Mouse (Mus musculus) limb, embryonic 14.5 days (tissue): Measurements from ENCODE around the gene Phactr4. TPM values are rescaled to one million over a fixed set of nuclear protein-coding genes. Genes with fewer than 3 reads are reported as not detected.

ENCODE experiments used
- ATAC-seq: fragments of 200-750 bp; cut with Nextera tagmentation; 2 replicates; pipeline ENCODE4 v1.8.0; 2017; ENCODE audit warnings: low read depth, moderate number of reproducible peaks, moderate TSS enrichment; ENCODE audit not compliant: low FRiP score
- DNase-seq: peaks from one replicate; pipeline ENCODE4 v3.0.0-alpha.2; 2015; ENCODE audit warnings: low spot score
- H3K27ac ChIP-seq: fragments of 300-500 bp; sonication (generic); replicated peaks from 2 replicates; pipeline ENCODE4 v1.5.1; 2014; ENCODE audit warnings: low read depth, mild to moderate bottlenecking, low read length, moderate library complexity, mixed read lengths
- H3K27me3 ChIP-seq: fragments of 300-500 bp; sonication (generic); 2 replicates; pipeline ENCODE4 v1.6.1; 2014; ENCODE audit warnings: low read length, mixed read lengths; ENCODE audit not compliant: control insufficient read depth, insufficient read depth
- H3K36me3 ChIP-seq: fragments of 300-500 bp; sonication (generic); 2 replicates; pipeline ENCODE4 v1.6.1; 2014; ENCODE audit warnings: mild to moderate bottlenecking, low read length, moderate library complexity, mixed read lengths; ENCODE audit not compliant: control insufficient read depth, insufficient read depth
- H3K4me1 ChIP-seq: fragments of 300-500 bp; sonication (generic); 2 replicates; pipeline ENCODE4 v1.6.1; 2014; ENCODE audit warnings: antibody characterized with exemption, low read length, mixed read lengths; ENCODE audit not compliant: control insufficient read depth, insufficient read depth
- H3K4me2 ChIP-seq: fragments of 300-500 bp; sonication (generic); replicated peaks from 2 replicates; pipeline ENCODE4 v1.6.1; 2014; ENCODE audit warnings: low read depth, mild to moderate bottlenecking, low read length, moderate library complexity; ENCODE audit not compliant: severe bottlenecking
- H3K4me3 ChIP-seq: fragments of 300-500 bp; sonication (generic); replicated peaks from 2 replicates; pipeline ENCODE4 v1.5.1; 2014; ENCODE audit warnings: low read length
- H3K9ac ChIP-seq: fragments of 300-500 bp; sonication (generic); 2 replicates; pipeline ENCODE4 v1.6.1; 2014; ENCODE audit warnings: mild to moderate bottlenecking, low read depth, low read length, moderate library complexity; ENCODE audit not compliant: severe bottlenecking
- H3K9me3 ChIP-seq: fragments of 300-500 bp; sonication (generic); 2 replicates; pipeline ENCODE4 v1.6.1; 2016; ENCODE audit warnings: low read length; ENCODE audit not compliant: control insufficient read depth
- POLR2A ChIP-seq: fragments of 200-500 bp; IDR thresholded peaks from 2 replicates; pipeline ENCODE4 v1.8.0; 2012; ENCODE audit warnings: inconsistent platforms, mild to moderate bottlenecking, moderate library complexity, borderline replicate concordance; ENCODE audit not compliant: insufficient read depth, insufficient read length; ENCODE audit errors: extremely low read depth
- WGBS: fragments of 180-500 bp; shearing (Covaris S2); extraction: QIAGEN DNeasy Blood & Tissue Kit; methylation state at CpG from one replicate; pipeline ENCODE4 v1.1.7; 2014; 5-methylcytosine and 5-hydroxymethylcytosine counted together
- polyA plus RNA-seq, 2 experiments: library from polyadenylated mRNA; depleted of rRNA in 1 of 2; stranded (reverse) in 1 of 2; unstranded in 1 of 2; fragments of >200 nt; fragmentation: Nextera tagmentation in 1 of 2; extraction: Ambion mirVana in 1 of 2; gene quantifications; 2 replicates each; pipeline versions ENCODE4 v1.2.1 to v1.2.3; 2012 to 2014

Gene Phactr4
- polyA plus RNA-seq, 2 experiments = 23.6 to 26.9 TPM

- no peak overlapping the region for H3K9ac ChIP-seq
- H3K27ac ChIP-seq = no peak overlapping the region
- H3K4me3 ChIP-seq = no peak overlapping the region
- no peaks in the 10 kb centered on the region for H3K27me3 ChIP-seq
- WGBS = 85% methylated on average over 4 of the region's 4 CpGs
- H3K36me3 ChIP-seq = peaks cover 10% of the 10 kb centered on the region; the same call in 1 of the 2 replicates
- no peak for DNase-seq
- H3K4me2 ChIP-seq = no peak overlapping the region
- TF ChIP-seq POLR2A = no peak
- no peak for ATAC-seq
- H3K4me1 ChIP-seq = peaks cover 14% of the 10 kb centered on the region
- no peaks in the 10 kb centered on the region for H3K9me3 ChIP-seq
These were observed 76.0 kb downstream of the Phactr4 start for GRCm38 (mm10) chr4:132346261-132346660.

- no peak overlapping the region for H3K4me2 ChIP-seq
- WGBS = 49% methylated on average over 5 of the region's 5 CpGs
- peak overlapping the region; percentile 79 for H3K4me3 ChIP-seq
- no peak for TF ChIP-seq POLR2A
- no peak overlapping the region for H3K27ac ChIP-seq
- no peaks in the 10 kb centered on the region for H3K27me3 ChIP-seq
- ATAC-seq (no peak), DNase-seq (no peak)
- H3K4me1 ChIP-seq = peaks cover 14% of the 10 kb centered on the region
- H3K9ac ChIP-seq = peak overlapping the region; percentile 82; the same call in 1 of the 2 replicates
- H3K9me3 ChIP-seq = no peaks in the 10 kb centered on the region
- 0 out of 2 replicates have a peak, but pooled peaks cover 6% of the 10 kb centered on the region for H3K36me3 ChIP-seq
These were observed 76.5 kb downstream of the Phactr4 start for GRCm38 (mm10) chr4:132345843-132346212.

GRCm38 (mm10) chr4:132345135-132345842 is 77.0 kb downstream of the Phactr4 start:
- H3K27me3 ChIP-seq = no peaks in the 10 kb centered on the region
- peak overlapping the region; percentile 79 for H3K4me3 ChIP-seq
- peaks cover 4% of the 10 kb centered on the region; the same call in 1 of the 2 replicates for H3K36me3 ChIP-seq
- H3K9ac ChIP-seq = peak overlapping the region; percentile 82
- H3K4me2 ChIP-seq = peak overlapping the region; percentile 97
- H3K9me3 ChIP-seq = no peaks in the 10 kb centered on the region
- H3K27ac ChIP-seq = peak overlapping the region; percentile 52; the same call in 1 of the 2 replicates
- ATAC-seq (peak; percentile 86), DNase-seq (peak; percentile 89)
- WGBS = under 1% methylated on average over 81 of the region's 83 CpGs
- peak; percentile 84; the same call in 1 of the 2 replicates for TF ChIP-seq POLR2A
- H3K4me1 ChIP-seq = peaks cover 14% of the 10 kb centered on the region

- Histone ChIP-seq H3K4me3 (peak overlapping the region; percentile 79), H3K36me3 (peaks cover 11% of the 10 kb centered on the region), H3K9ac (peak overlapping the region; percentile 82), H3K27me3 (no peaks in the 10 kb centered on the region), H3K4me1 (peaks cover 14% of the 10 kb centered on the region), H3K4me2 (peak overlapping the region; percentile 97), H3K27ac (no peak overlapping the region), H3K9me3 (no peaks in the 10 kb centered on the region)
- no peak for DNase-seq
- no peak for ATAC-seq
- WGBS = 5% methylated on average over 13 of the region's 13 CpGs
- no peak for TF ChIP-seq POLR2A
These were observed 77.7 kb downstream of the Phactr4 start for GRCm38 (mm10) chr4:132344403-132345134.

- H3K4me1 ChIP-seq = peaks cover 14% of the 10 kb centered on the region
- no peak overlapping the region for H3K4me2 ChIP-seq
- H3K9ac ChIP-seq = 0 out of 2 replicates have a peak overlapping the region, but pooled peaks have one; percentile 2
- peaks cover 40% of the 10 kb centered on the region for H3K36me3 ChIP-seq
- ATAC-seq (no peak), DNase-seq (no peak)
- no peak for TF ChIP-seq POLR2A
- H3K9me3 ChIP-seq = no peaks in the 10 kb centered on the region
- H3K4me3 ChIP-seq = no peak overlapping the region
- H3K27me3 ChIP-seq = no peaks in the 10 kb centered on the region
- WGBS = 92% methylated on average over 3 of the region's 3 CpGs
- H3K27ac ChIP-seq = no peak overlapping the region
These were observed 80.8 kb downstream of the Phactr4 start for GRCm38 (mm10) chr4:132341451-132341850.
